Mouse (Mus musculus) thymus, postnatal 0 days (tissue): ENCODE measurements around the gene Olfr338. TPM values are rescaled to one million over a fixed set of nuclear protein-coding genes. Genes with fewer than 3 reads are reported as not detected.
"Not testable (repeated sequence)": the region's sequence is repeated elsewhere in the genome, so short reads cannot be mapped to it uniquely, and the experiment has no call there.

Source experiments
- DNase-seq: peaks from one replicate; pipeline ENCODE4 v3.0.0-alpha.2; 2015; ENCODE audit warnings: low spot score
- polyA plus RNA-seq: library from polyadenylated mRNA; unstranded; fragments of >200 nt; fragmentation: Nextera tagmentation; extraction: Ambion mirVana; gene quantifications from 2 replicates; pipeline ENCODE4 v1.2.1, GENCODE M21; 2015

The Olfr338 gene
- polyA plus RNA-seq: not detected in 2 replicates

DNA sequence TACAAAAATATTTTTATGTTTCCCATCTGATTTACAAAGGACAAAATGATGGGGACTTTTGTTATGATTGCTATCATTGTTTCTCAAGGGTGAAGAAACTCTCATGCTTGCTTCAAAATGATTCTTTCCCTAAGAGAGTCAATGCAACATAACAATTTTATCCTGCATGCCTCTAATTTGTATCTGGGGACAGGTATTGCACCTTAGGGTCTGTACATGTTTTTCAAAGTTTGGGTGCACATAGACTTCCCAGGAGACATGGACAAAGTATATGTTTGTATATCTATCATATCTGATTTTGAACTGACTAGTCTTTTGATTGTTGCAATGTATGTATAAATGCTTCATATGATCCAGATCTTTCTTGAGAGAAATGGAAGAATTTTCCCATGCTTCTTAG, at the start of gene Olfr338:
Olfr338 (plus strand) TSS at position 301 of the 400 bp plus-strand sequence.
- DNase-seq: no peak

DNA sequence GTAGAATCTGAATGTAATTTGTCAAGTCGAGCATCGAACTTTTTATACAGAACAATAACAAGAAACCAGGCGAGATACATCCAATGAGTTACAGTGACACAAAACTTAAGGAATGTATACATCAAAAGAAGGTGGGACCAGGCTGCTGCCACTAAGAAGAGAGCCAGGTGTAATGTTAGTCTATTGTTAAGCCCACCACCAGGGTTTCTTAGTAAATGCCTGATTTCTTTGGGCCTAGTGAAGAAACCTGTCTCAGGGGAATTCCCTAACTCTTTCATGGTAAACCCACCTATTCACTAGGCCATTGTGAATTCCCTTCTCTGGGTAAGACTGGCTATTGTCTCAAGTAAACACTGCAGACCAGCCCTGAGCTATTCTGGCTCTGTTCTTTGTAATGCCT, 41.9 kb downstream of the Olfr338 start:
- DNase-seq: not testable (repeated sequence)

GRCm38 (mm10) chr2:36415591-36415990, 42.3 kb downstream of the Olfr338 start:
- DNase-seq: not testable (repeated sequence)

- DNase-seq: no peak
Measured at GRCm38 (mm10) chr2:36418647-36419046, 45.3 kb downstream of the Olfr338 start, which contains the start of gene Olfr339. Olfr339 (plus strand) TSS chr2:36418947.

Other genes starting within 250 kb of the Olfr338 start
- gene Mrrf, start 237.1 kb upstream of the Olfr338 start, polyA plus RNA-seq: 19.7 and 23.0 TPM in 2 replicates
- gene Rbm18, start 236.7 kb upstream of the Olfr338 start, polyA plus RNA-seq: 48.4 and 51.8 TPM in 2 replicates
- 9.4 and 9.6 TPM in 2 replicates for gene Ptgs1, start 143.1 kb upstream of the Olfr338 start, polyA plus RNA-seq
- not detected in 2 replicates for gene Olfr339, start 45.4 kb downstream of the Olfr338 start, polyA plus RNA-seq
- gene Olfr340, start 79.1 kb downstream of the Olfr338 start, polyA plus RNA-seq: not detected in 2 replicates
- not detected in 2 replicates for gene Olfr341, start 108.9 kb downstream of the Olfr338 start, polyA plus RNA-seq
- not detected in 2 replicates for gene Olfr342, start 151.5 kb downstream of the Olfr338 start, polyA plus RNA-seq
- gene Olfr344, start 193.1 kb downstream of the Olfr338 start, polyA plus RNA-seq: not detected in 2 replicates